9 mouse cellular contexts compared by ENCODE assay signal in genomic region chr6:39226610-39226955, GRCm38 (mm10). TPM values are rescaled to one million over a fixed set of nuclear protein-coding genes. Genes with fewer than 3 reads are reported as not detected.
DNase-seq lines count a peak whose midpoint lies in the region; ATAC-seq and TF ChIP-seq lines count a peak whose summit lies in the region.
"Had no signal": no experiment of that assay in that cellular context is flagged by ENCODE, and none has a peak within 500 bp of the region (broad histone marks: within the 10 kb centered on the region; RNA-seq: fewer than 3 reads in every experiment).

No protein-coding gene starts in this region.

- 0 out of 2 replicates have a peak overlapping the region, but pooled peaks have one; percentile 27 for H3K9ac ChIP-seq in kidney, postnatal 0 days (ENCODE audit: low read depth, low read length)

- H3K9me3 ChIP-seq in kidney, postnatal 0 days (replicated peaks; ENCODE audit: low read length), result no peaks in the 10 kb centered on the region

- WGBS in kidney, postnatal 0 days, result 54% methylated on average over 9 of the region's 9 CpGs
- 60% methylated on average over 9 of the region's 9 CpGs for WGBS in kidney, adult 2 months
- WGBS in cerebellum, adult 2 months, result 24% methylated on average over 9 of the region's 9 CpGs

- no peaks in the 10 kb centered on the region for H3K4me1 ChIP-seq in kidney, postnatal 0 days (replicated peaks; ENCODE audit: insufficient read depth, low read length)
- no peaks in the 10 kb centered on the region for H3K4me1 ChIP-seq in kidney, adult 2 months (ENCODE audit: control insufficient read depth, insufficient read depth, low read length)
- peaks cover 8% of the 10 kb centered on the region; the same call in 1 of the 2 replicates for H3K4me1 ChIP-seq in cerebellum, adult 2 months (ENCODE audit: control insufficient read depth, insufficient read depth, low read length)

- no peak for TF ChIP-seq CTCF in kidney, postnatal 0 days (IDR thresholded peaks at IDR 0.05; ENCODE audit: low read depth)
- no peak for TF ChIP-seq CTCF in kidney, adult 2 months (conservative IDR thresholded peaks at IDR 0.05; ENCODE audit: insufficient read depth, insufficient read length, low read depth, low read length)
- no peak for TF ChIP-seq CTCF in cerebellum, adult 2 months (IDR thresholded peaks at IDR 0.05; ENCODE audit: borderline replicate concordance, insufficient read depth, low read depth, low read length)

- no peak for TF ChIP-seq POLR2A in kidney, adult 2 months (IDR thresholded peaks at IDR 0.05; ENCODE audit: low read depth, low read length)
- no peak for TF ChIP-seq POLR2A in cerebellum, adult 2 months (IDR thresholded peaks at IDR 0.05; ENCODE audit: borderline replicate concordance, insufficient read depth, low read length)

- ATAC-seq in kidney, postnatal 0 days (replicated peaks; ENCODE audit: low FRiP score, low read depth), result no peak
- peak; percentile 36; the same call in 1 of the 2 replicates for ATAC-seq in megakaryocyte, adult 5-6 weeks (ENCODE audit: poor library complexity, severe bottlenecking)

- DNase-seq in kidney, postnatal 0 days (ENCODE audit: low spot score), result no peak
- DNase-seq in kidney, adult 2 months, result no peak
- peak; percentile 42 for DNase-seq in R1 (ENCODE audit: low read depth, low spot score)
- DNase-seq in embryo, embryonic 11 days, result peak; percentile 13
- no peak for DNase-seq in frontal cortex, postnatal 36 days (ENCODE audit: low spot score in 2 of 2)
- no peak for DNase-seq in cerebellum, adult 2 months
- no peak for DNase-seq in left cerebral cortex, adult 18-20 months (ENCODE audit: low spot score in 2 of 2)
- DNase-seq: thymus, postnatal 14 days had no signal

- no peak overlapping the region for H3K4me3 ChIP-seq in kidney, postnatal 0 days (replicated peaks; ENCODE audit: low read depth, low read length)
- H3K4me3 ChIP-seq in kidney, adult 2 months (ENCODE audit: insufficient read depth, low read depth, low read length), result no peak overlapping the region
- no peak overlapping the region for H3K4me3 ChIP-seq in cerebellum, adult 2 months (replicated peaks; ENCODE audit: insufficient read depth, low read depth, low read length)

- H3K4me2 ChIP-seq in kidney, postnatal 0 days (ENCODE audit: low read length), result no peak overlapping the region

- no peaks in the 10 kb centered on the region for H3K36me3 ChIP-seq in kidney, postnatal 0 days (ENCODE audit: insufficient read depth, low read length)
- no peaks in the 10 kb centered on the region for H3K36me3 ChIP-seq in kidney, adult 2 months (ENCODE audit: control insufficient read depth, insufficient read depth, low read length)

- H3K27ac ChIP-seq in kidney, postnatal 0 days, result no peak overlapping the region
- H3K27ac ChIP-seq in kidney, adult 2 months (ENCODE audit: insufficient read depth, low read depth, low read length), result no peak overlapping the region
- H3K27ac ChIP-seq in cerebellum, adult 2 months (ENCODE audit: insufficient read depth, low read length), result no peak overlapping the region

- H3K27me3 ChIP-seq in kidney, postnatal 0 days (ENCODE audit: insufficient read depth, low read length), result no peaks in the 10 kb centered on the region
- H3K27me3 ChIP-seq in kidney, adult 2 months (replicated peaks; ENCODE audit: control insufficient read depth, insufficient read depth, low read length), result no peaks in the 10 kb centered on the region
- no peaks in the 10 kb centered on the region for H3K27me3 ChIP-seq in cerebellum, adult 2 months (ENCODE audit: control insufficient read depth, insufficient read depth, low read length)

RNA-seq across cellular contexts. Expression of gene Kdm7a, which starts 20.0 kb away (rescaled TPM):
- 3.9 and 4.3 TPM in 2 replicates for polyA plus RNA-seq in kidney, postnatal 0 days (2015; fragmentation: Nextera tagmentation; extraction: Ambion mirVana)
- 2.3 and 2.8 TPM in 2 replicates for polyA plus RNA-seq in kidney, adult 2 months (2012; rRNA removed)
- 86.5 and 89.6 TPM in 2 replicates for total RNA-seq in megakaryocyte, adult 5-6 weeks (2015)
- 80.4 and 101 TPM in 2 replicates for total RNA-seq in megakaryocyte, adult 5-6 weeks (2017)
- polyA plus RNA-seq in cerebellum, adult 2 months (2012; rRNA removed), result 15.4 and 16.0 TPM in 2 replicates
- total RNA-seq in left cerebral cortex, adult 18-20 months (2021), result 10 to 100 TPM; 40.2 to 47.6 TPM

Comparison
In these comparisons a context has a peak if more than half of its experiments do, and no peak if none do; other contexts are left out.
1. DNase-seq: peak in R1 (single experiment) and embryo, embryonic 11 days (single experiment); none in kidney, postnatal 0 days (single experiment), kidney, adult 2 months (single experiment), frontal cortex, postnatal 36 days (0 of 2), cerebellum, adult 2 months (0 of 2) and left cerebral cortex, adult 18-20 months (0 of 2).